Mouse (Mus musculus) myocyte (in vitro differentiated cells): ENCODE results near the gene Slc15a1. TPM values are rescaled to one million over a fixed set of nuclear protein-coding genes. Genes with fewer than 3 reads are reported as not detected.
"Not testable (repeated sequence)": the region's sequence is repeated elsewhere in the genome, so short reads cannot be mapped to it uniquely, and the experiment has no call there.

Source experiments
- H3K27me3 ChIP-seq: one replicate; pipeline ENCODE4 v1.6.1; 2011; ENCODE audit not compliant: control insufficient read depth, insufficient read depth, insufficient read length
- H3K36me3 ChIP-seq: one replicate; pipeline ENCODE4 v1.6.1; 2011; ENCODE audit not compliant: control insufficient read depth, insufficient read depth
- H3K4me2 ChIP-seq: one replicate; pipeline ENCODE4 v1.6.1; 2011; ENCODE audit warnings: low read depth, control low read depth
- H3K4me3 ChIP-seq: one replicate; pipeline ENCODE4 v1.5.1; 2011; ENCODE audit warnings: mild to moderate bottlenecking, control low read depth, moderate library complexity
- H3K79me2 ChIP-seq: one replicate; pipeline ENCODE4 v1.6.1; 2011; ENCODE audit not compliant: control insufficient read depth, insufficient read depth
- H3ac ChIP-seq: one replicate; pipeline ENCODE4 v1.6.1; 2011; ENCODE audit not compliant: control insufficient read depth, insufficient read length
- CEBPB ChIP-seq: IDR thresholded peaks from 2 replicates; pipeline ENCODE4 v1.6.1; 2011; ENCODE audit warnings: mild to moderate bottlenecking, moderate library complexity; ENCODE audit not compliant: poor library complexity, insufficient read depth, severe bottlenecking
- E2F4 ChIP-seq: IDR thresholded peaks from one replicate; pipeline ENCODE4 v1.6.1; 2011; ENCODE audit warnings: mild to moderate bottlenecking, control low read depth, moderate library complexity; ENCODE audit not compliant: insufficient read depth
- MAX ChIP-seq: IDR thresholded peaks from one replicate; pipeline ENCODE4 v1.6.1; 2011; ENCODE audit warnings: low read depth, mild to moderate bottlenecking, control low read depth
- MYOD1 ChIP-seq, 3 experiments: IDR thresholded peaks; one replicate each; pipeline ENCODE4 v1.6.1; 2011; ENCODE audit warnings: control low read depth in 2 of 3, low read depth in 2 of 3, mild to moderate bottlenecking in 2 of 3, moderate library complexity in 1 of 3; ENCODE audit not compliant: insufficient read length in 2 of 3, control insufficient read depth in 1 of 3
- MYOG ChIP-seq, 3 experiments: IDR thresholded peaks; one replicate each; pipeline ENCODE4 v1.6.1; 2011; ENCODE audit warnings: control low read depth in 2 of 3, low read depth in 2 of 3, mild to moderate bottlenecking in 2 of 3; ENCODE audit not compliant: insufficient read length in 2 of 3, control insufficient read depth in 1 of 3, insufficient read depth in 1 of 3
- POLR2A ChIP-seq: IDR thresholded peaks from one replicate; pipeline ENCODE4 v1.6.1; 2011; ENCODE audit warnings: low read depth, mild to moderate bottlenecking, control low read depth, moderate library complexity; ENCODE audit not compliant: insufficient read length
- POLR2AphosphoS2 ChIP-seq: IDR thresholded peaks from one replicate; pipeline ENCODE4 v1.6.1; 2011; ENCODE audit warnings: low read depth, control low read depth; ENCODE audit not compliant: insufficient read length
- REST ChIP-seq: IDR thresholded peaks from one replicate; pipeline ENCODE4 v1.6.1; 2011; ENCODE audit warnings: mild to moderate bottlenecking, control low read depth, moderate library complexity; ENCODE audit not compliant: insufficient read depth, insufficient read length
- SRF ChIP-seq: IDR thresholded peaks from one replicate; pipeline ENCODE4 v1.6.1; 2011; ENCODE audit warnings: low read depth; ENCODE audit not compliant: control insufficient read depth, insufficient read length
- TCF12 ChIP-seq: IDR thresholded peaks from one replicate; pipeline ENCODE4 v1.6.1; 2011; ENCODE audit warnings: mild to moderate bottlenecking, control low read depth; ENCODE audit not compliant: poor library complexity, insufficient read depth, severe bottlenecking
- TCF3 ChIP-seq: IDR thresholded peaks from one replicate; pipeline ENCODE4 v1.6.1; 2011; ENCODE audit warnings: low read depth, control low read depth; ENCODE audit not compliant: insufficient read length
- USF1 ChIP-seq: IDR thresholded peaks from one replicate; pipeline ENCODE4 v1.6.1; 2011; ENCODE audit warnings: low read depth, mild to moderate bottlenecking, control low read depth, moderate library complexity
- polyA plus RNA-seq: library from polyadenylated mRNA; unstranded; fragments of >200 nt; fragmentation: generic; extraction: Trizol; gene quantifications from one replicate; pipeline ENCODE4 v1.2.1, GENCODE M21; 2012; ENCODE audit warnings: missing spikeins

Slc15a1 gene
- polyA plus RNA-seq, 1 experiment, result not detected

- H3K27me3 ChIP-seq, result no peaks in the 10 kb centered on the region
- peak overlapping the region; percentile 51 for H3K4me2 ChIP-seq
- H3K36me3 ChIP-seq, result no peaks in the 10 kb centered on the region
These were observed 88.3 kb downstream of the Slc15a1 start for GRCm38 (mm10) chr14:121416626-121417319.

GRCm38 (mm10) chr14:121414635-121415241 lies 90.3 kb downstream of the Slc15a1 start:
- Histone ChIP-seq H3K27me3 (no peaks in the 10 kb centered on the region), H3ac (no peak overlapping the region), H3K79me2 (no peaks in the 10 kb centered on the region), H3K4me3 (no peak overlapping the region), H3K4me2 (no peak overlapping the region), H3K36me3 (no peaks in the 10 kb centered on the region)
- TF ChIP-seq REST, result no peak
- no peak for TF ChIP-seq POLR2A
- no peak for TF ChIP-seq TCF12
- no peak for TF ChIP-seq E2F4
- TF ChIP-seq TCF3, result no peak
- no peak for TF ChIP-seq CEBPB
- TF ChIP-seq MYOD1 (IDR thresholded peaks at IDR 0.05; ENCODE audit: control insufficient read depth in 1 of 3, insufficient read length in 2 of 3, low read depth in 2 of 3), result no peak
- no peak for TF ChIP-seq MAX
- no peak for TF ChIP-seq SRF
- TF ChIP-seq MYOG (IDR thresholded peaks at IDR 0.05; ENCODE audit: control insufficient read depth in 1 of 3, insufficient read depth in 1 of 3, insufficient read length in 2 of 3, low read depth in 2 of 3), result no peak
- TF ChIP-seq POLR2AphosphoS2, result no peak
- TF ChIP-seq USF1, result no peak

More at GRCm38 (mm10) chr14:121416626-121417319, 88.3 kb downstream of the Slc15a1 start:
- no peak overlapping the region for H3K4me3 ChIP-seq
- H3K79me2 ChIP-seq, result no peaks in the 10 kb centered on the region
- TF ChIP-seq TCF12 (no peak), MYOD1 (IDR thresholded peaks at IDR 0.05; ENCODE audit: control insufficient read depth in 1 of 3, insufficient read length in 2 of 3, low read depth in 2 of 3) (no peak), MAX (no peak), SRF (no peak), REST (no peak), CEBPB (no peak), POLR2AphosphoS2 (no peak), POLR2A (no peak), TCF3 (no peak), USF1 (no peak), E2F4 (no peak), MYOG (IDR thresholded peaks at IDR 0.05; ENCODE audit: control insufficient read depth in 1 of 3, insufficient read depth in 1 of 3, insufficient read length in 2 of 3, low read depth in 2 of 3) (no peak)
- H3ac ChIP-seq, result no peak overlapping the region

- not testable (repeated sequence) for H3K79me2 ChIP-seq, H3K36me3 ChIP-seq, H3K4me2 ChIP-seq, H3K4me3 ChIP-seq, H3ac ChIP-seq, H3K27me3 ChIP-seq
These were observed 91.3 kb downstream of the Slc15a1 start for GRCm38 (mm10) chr14:121413726-121414125.

Other genes with a start within 250 kb of the Slc15a1 start
- 26.9 TPM for gene Stk24, start 125.2 kb downstream of the Slc15a1 start, polyA plus RNA-seq